Mouse (Mus musculus) urinary bladder, postnatal 25 days (tissue): ENCODE measurements at regions not wholly inside any gene's neighbourhood (a gene's known extent, or its start where the extent isn't known, plus 50 kb on each side); places are given as distances from the start of the nearest gene placed in this dataset.

ENCODE experiments used
- DNase-seq: peaks from one replicate; pipeline ENCODE4 v3.0.0; 2022; ENCODE audit warnings: low spot score

GRCm38 (mm10) chr6:127207308-127207707 is 55.3 kb upstream of the Ccnd2 start:
- no peak for DNase-seq

- no peak for DNase-seq
These were observed 61.4 kb upstream of the Ccnd2 start for GRCm38 (mm10) chr6:127213355-127213754.

GRCm38 (mm10) chr6:127215915-127216314 is 63.9 kb upstream of the Ccnd2 start:
- DNase-seq, result no peak

GRCm38 (mm10) chr6:127218634-127219445 is 66.8 kb upstream of the Ccnd2 start:
- DNase-seq, result no peak

GRCm38 (mm10) chr6:127219446-127219802 is 67.4 kb upstream of the Ccnd2 start:
- DNase-seq, result no peak

- DNase-seq, result no peak
These were observed 74.4 kb upstream of the Ccnd2 start for GRCm38 (mm10) chr6:127226242-127226983.

- no peak for DNase-seq
These were observed 84.6 kb upstream of the Ccnd2 start for GRCm38 (mm10) chr6:127236510-127237109.

GRCm38 (mm10) chr6:127237168-127237567 is 85.2 kb upstream of the Ccnd2 start:
- no peak for DNase-seq

GRCm38 (mm10) chr6:127239529-127240471 is 87.8 kb upstream of the Ccnd2 start:
- DNase-seq, result no peak

GRCm38 (mm10) chr6:127240472-127241375 is 88.7 kb upstream of the Ccnd2 start:
- DNase-seq, result no peak

- DNase-seq, result no peak
These were observed 89.9 kb upstream of the Ccnd2 start for GRCm38 (mm10) chr6:127241693-127242425.

- DNase-seq, result no peak
These were observed 91.0 kb upstream of the Ccnd2 start for GRCm38 (mm10) chr6:127243032-127243431.

GRCm38 (mm10) chr6:127245814-127246440 is 93.9 kb upstream of the Ccnd2 start:
- no peak for DNase-seq

GRCm38 (mm10) chr6:127246730-127247129 is 94.7 kb upstream of the Ccnd2 start:
- no peak for DNase-seq

GRCm38 (mm10) chr6:127247343-127247742 is 95.3 kb upstream of the Ccnd2 start:
- DNase-seq, result no peak

- DNase-seq, result no peak
These were observed 98.3 kb upstream of the Ccnd2 start for GRCm38 (mm10) chr6:127250181-127250873.

GRCm38 (mm10) chr6:127250874-127251670 is 99.1 kb upstream of the Ccnd2 start:
- DNase-seq, result no peak

GRCm38 (mm10) chr6:127251671-127251985 is 99.6 kb upstream of the Ccnd2 start:
- DNase-seq, result no peak
